Mouse (Mus musculus): Measurements from ENCODE around the gene Gskip. TPM values are rescaled to one million over a fixed set of nuclear protein-coding genes. Genes with fewer than 3 reads are reported as not detected.

The Gskip gene
- total RNA-seq (2023) = 10 to 100 TPM; 10.9 to 12.6 TPM

DNA sequence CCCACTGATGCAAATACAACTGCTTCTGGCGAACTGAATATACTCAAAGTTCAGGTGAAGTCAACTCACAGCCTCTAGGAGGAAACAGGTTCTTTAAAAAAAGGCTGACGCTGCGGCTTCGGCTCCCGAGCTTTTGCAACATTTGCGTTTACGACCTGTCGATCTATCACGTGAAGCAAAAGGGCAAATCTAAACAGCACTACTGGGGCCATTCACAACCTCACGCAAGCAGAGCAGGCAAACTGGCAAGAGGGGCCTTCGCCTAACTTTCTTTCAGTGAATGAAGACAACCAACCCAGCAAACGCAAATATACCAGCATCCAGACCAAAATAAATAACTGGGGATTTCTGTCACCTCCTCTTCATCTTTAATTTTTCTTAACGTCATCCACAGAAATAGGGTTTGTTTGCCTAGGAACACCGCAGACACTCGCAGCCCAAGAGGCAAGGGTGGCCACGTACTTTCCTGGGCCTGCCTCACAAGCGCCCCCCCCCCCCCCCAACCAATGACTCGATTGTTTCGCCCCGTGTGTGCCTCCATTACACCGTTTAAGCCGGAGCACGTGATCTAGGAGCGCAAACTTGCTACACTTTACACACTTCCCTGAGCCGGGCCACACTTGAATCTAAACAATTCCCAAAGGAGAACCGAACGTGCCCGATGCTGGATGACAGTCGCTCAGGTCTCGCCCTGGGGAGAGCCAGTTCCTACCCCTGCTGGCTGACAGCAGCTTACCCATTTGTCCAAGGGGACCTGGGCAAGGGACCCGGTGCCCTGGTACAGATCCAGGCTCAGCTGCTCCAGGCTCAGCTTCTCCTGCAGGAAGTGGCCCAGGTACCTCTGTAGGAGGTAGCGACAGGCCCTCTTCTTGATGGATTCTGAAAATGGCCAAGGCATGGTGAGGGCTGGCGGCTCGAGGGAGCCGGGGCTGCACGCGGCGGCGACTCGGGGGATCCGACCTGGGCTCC, at the start of gene Gskip:
Gene Gskip (plus strand): TSS at position 897 of the 969 bp plus-strand sequence.

DNA sequence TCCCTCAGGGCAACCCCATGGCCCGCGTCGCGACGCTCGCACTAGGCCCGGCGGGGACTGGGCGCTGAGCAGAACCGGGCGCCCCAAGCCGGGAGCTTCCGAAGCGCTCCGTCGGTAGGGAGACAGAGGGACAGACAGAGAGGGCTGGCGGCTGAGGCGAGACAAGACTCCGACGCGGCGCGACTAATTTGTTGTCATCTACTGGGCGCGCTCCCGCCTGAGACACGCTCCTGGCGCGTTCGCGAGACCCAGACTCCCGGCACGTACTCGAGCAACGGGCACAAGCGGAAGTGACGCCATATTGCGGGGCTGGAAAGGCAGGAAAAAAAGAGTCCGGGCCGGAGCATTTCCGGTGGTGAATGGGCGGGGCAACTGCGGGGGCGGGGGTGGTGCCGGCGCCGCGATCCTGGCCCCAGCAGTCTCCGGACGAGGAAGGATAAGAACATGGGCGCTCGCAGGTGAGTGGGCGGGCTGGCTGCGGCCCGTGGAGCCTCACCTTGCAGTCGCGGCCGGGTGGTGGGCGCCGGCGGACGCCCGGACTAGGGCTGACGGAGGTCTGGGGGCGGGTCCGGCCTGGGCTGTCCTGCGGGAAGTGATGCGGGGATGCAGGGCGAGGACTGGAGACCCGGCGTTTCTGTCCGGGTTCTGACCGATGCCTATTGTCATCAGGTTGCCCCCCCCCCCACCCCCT, 517 bp downstream of the Gskip start, which contains the start of gene Atg2b:
Gene Atg2b (minus strand): TSS at position 211 of the 691 bp plus-strand sequence.

DNA sequence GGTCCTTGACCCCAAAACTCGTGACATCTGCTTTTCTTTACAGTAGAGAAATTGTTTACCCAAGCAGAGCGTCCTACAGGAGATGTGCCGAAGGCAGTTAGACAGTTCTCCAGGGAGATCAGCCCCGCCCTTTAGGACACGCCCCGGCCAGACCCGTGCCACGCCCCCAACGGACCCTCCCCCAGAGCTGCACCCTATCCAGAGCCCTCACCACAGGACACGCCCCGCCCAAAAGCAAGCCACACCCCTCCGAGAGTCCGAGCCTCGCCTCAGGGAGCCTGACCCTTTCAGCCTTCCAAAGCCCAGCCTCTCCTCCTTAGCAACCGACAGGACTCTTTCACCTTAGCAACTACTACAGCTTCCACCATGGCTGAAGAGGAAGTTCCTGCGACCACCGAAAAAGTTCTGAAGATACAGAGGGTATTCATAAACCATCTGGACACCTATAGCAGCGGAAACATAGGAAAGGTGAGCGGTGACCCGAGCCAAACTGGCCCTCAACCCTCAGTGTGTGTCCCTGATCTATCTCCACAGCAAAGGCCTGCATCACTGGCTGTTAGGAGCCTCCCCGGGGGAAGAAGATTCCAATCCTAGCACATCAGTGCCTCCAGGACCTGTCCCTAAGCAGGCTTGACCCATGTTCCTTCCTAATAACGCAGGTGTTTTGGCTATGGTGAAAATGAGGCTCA, 21.3 kb downstream of the Gskip start, which contains the start of gene Ak7:
Gene Ak7 (plus strand): TSS at position 178 of the 689 bp plus-strand sequence.

Other genes with a start within 250 kb of the Gskip start
- not detected for gene D430019H16Rik, start 231.0 kb upstream of the Gskip start, total RNA-seq (2023)
- gene Bdkrb2, start 121.6 kb upstream of the Gskip start, total RNA-seq (2023) = not detected
- not detected for gene Bdkrb1, start 81.7 kb upstream of the Gskip start, total RNA-seq (2023)
- gene Atg2b, start 382 bp downstream of the Gskip start, total RNA-seq (2023) = 10 to 100 TPM; 24.5 to 27.4 TPM
- gene Ak7, start 21.1 kb downstream of the Gskip start, total RNA-seq (2023) = not detected
- 100 to 1,000 TPM; 160 to 183 TPM for gene Papola, start 99.9 kb downstream of the Gskip start, total RNA-seq (2023)

All from monocyte, adult 59 days (primary cell).